Mouse (Mus musculus) kidney, embryonic 14.5 days (tissue): ENCODE data around the gene Ppp1r10. TPM values are rescaled to one million over a fixed set of nuclear protein-coding genes. Genes with fewer than 3 reads are reported as not detected.
A peak's percentile ranks its signal among the peaks of the same experiment; 100 is the strongest.

Experiments used
- ATAC-seq: fragments of 200-750 bp; cut with Nextera tagmentation; 2 replicates; pipeline ENCODE4 v1.8.0; 2017; ENCODE audit warnings: moderate number of reproducible peaks, mild to moderate bottlenecking, moderate TSS enrichment, moderate library complexity; ENCODE audit not compliant: low FRiP score, low TSS enrichment
- H3K27ac ChIP-seq: fragments of 300-500 bp; sonication (generic); 2 replicates; pipeline ENCODE4 v1.5.1; 2014; ENCODE audit warnings: low read depth, mild to moderate bottlenecking, low read length, moderate library complexity, mixed read lengths
- H3K27me3 ChIP-seq: fragments of 300-500 bp; sonication (generic); 2 replicates; pipeline ENCODE4 v1.6.1; 2014; ENCODE audit warnings: mild to moderate bottlenecking, low read length; ENCODE audit not compliant: control insufficient read depth, insufficient read depth
- H3K36me3 ChIP-seq: fragments of 300-500 bp; sonication (generic); 2 replicates; pipeline ENCODE4 v1.6.1; 2014; ENCODE audit warnings: low read length, mixed read lengths; ENCODE audit not compliant: control insufficient read depth, insufficient read depth
- H3K4me1 ChIP-seq: fragments of 300-500 bp; sonication (generic); 2 replicates; pipeline ENCODE4 v1.6.1; 2014; ENCODE audit warnings: low read length, mixed read lengths; ENCODE audit not compliant: control insufficient read depth, insufficient read depth
- H3K4me2 ChIP-seq: fragments of 300-500 bp; sonication (generic); replicated peaks from 2 replicates; pipeline ENCODE4 v1.6.1; 2014; ENCODE audit warnings: low read depth, mild to moderate bottlenecking, low read length
- H3K4me3 ChIP-seq: fragments of 300-500 bp; sonication (generic); 2 replicates; pipeline ENCODE4 v1.5.1; 2014; ENCODE audit warnings: mild to moderate bottlenecking, low read length
- H3K9ac ChIP-seq: fragments of 300-500 bp; sonication (generic); 2 replicates; pipeline ENCODE4 v1.6.1; 2014; ENCODE audit warnings: low read depth, mild to moderate bottlenecking, low read length, moderate library complexity
- H3K9me3 ChIP-seq: fragments of 300-500 bp; sonication (generic); 2 replicates; pipeline ENCODE4 v1.6.1; 2016; ENCODE audit warnings: low read length; ENCODE audit not compliant: control insufficient read depth
- WGBS: fragments of 180-500 bp; shearing (Covaris S2); extraction: QIAGEN DNeasy Blood & Tissue Kit; methylation state at CpG from one replicate; pipeline ENCODE4 v1.1.7; 2014; 5-methylcytosine and 5-hydroxymethylcytosine counted together
- polyA plus RNA-seq: library from polyadenylated mRNA; unstranded; fragments of >200 nt; fragmentation: Nextera tagmentation; extraction: Ambion mirVana; gene quantifications from 2 replicates; pipeline ENCODE4 v1.2.1, GENCODE M21; 2014

The Ppp1r10 gene
- polyA plus RNA-seq: 30.6 and 44.7 TPM in 2 replicates

GRCm38 (mm10) chr17:35916297-35917142 lies at the start of gene Ppp1r10, which contains the start of gene Mrps18b:
TSS of gene Ppp1r10 (plus strand) at chr17:35916434.
TSS of gene Mrps18b (minus strand) at chr17:35916389.
- Histone ChIP-seq H3K4me3 (peak within 1 kb of the TSS; percentile 85), H3K27ac (peak within 1 kb of the TSS; percentile 99), H3K9ac (peak within 1 kb of the TSS; percentile 97), H3K4me2 (peak within 1 kb of the TSS; percentile 98), H3K9me3 (no peaks in the 10 kb centered on the region), H3K4me1 (peaks cover 24% of the 10 kb centered on the region), H3K36me3 (peaks cover 37% of the 10 kb centered on the region), H3K27me3 (no peaks in the 10 kb centered on the region)
- WGBS: under 1% methylated on average over 83 of the region's 83 CpGs
- ATAC-seq: peak; percentile 94

- H3K4me1 ChIP-seq: peaks cover 41% of the 10 kb centered on the region
These were observed 49.0 kb upstream of the Ppp1r10 start for GRCm38 (mm10) chr17:35866911-35867890.

DNA sequence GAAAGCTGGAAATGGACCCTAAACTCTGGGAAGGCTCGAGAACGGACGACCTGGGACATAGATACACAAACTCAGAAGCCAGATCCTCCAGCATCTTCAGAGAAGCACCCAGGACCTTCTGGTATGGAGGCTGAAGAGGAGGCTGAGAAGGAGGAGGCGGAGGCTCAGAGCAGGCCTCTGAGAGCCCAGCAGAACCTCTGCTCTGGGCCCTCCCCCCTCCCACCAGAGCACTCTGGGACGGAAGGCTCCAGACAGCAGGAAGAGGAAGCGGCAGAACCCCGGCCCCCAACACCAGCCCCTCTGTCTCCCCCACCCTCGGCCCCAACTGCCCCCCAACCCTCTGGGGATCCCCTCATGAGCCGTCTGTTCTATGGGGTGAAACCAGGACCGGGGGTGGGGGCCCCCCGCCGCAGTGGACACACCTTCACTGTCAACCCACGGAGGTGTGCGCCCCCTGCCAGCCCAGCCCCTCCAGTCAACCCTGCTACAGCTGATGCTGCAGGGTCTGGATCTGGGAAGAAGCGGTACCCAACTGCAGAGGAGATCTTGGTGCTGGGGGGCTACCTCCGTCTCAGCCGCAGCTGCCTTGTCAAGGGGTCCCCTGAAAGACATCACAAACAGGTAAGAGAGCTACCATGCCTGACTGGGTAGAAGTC lies 47.9 kb upstream of the Ppp1r10 start:
- Histone ChIP-seq H3K4me1 (peaks cover 41% of the 10 kb centered on the region), H3K27me3 (no peaks in the 10 kb centered on the region), H3K4me2 (peak overlapping the region; percentile 58), H3K36me3 (peaks cover 9% of the 10 kb centered on the region; the same call in 1 of the 2 replicates), H3K9ac (peak overlapping the region; percentile 60), H3K4me3 (peak overlapping the region; percentile 54), H3K27ac (peak overlapping the region; percentile 91; the same call in 1 of the 2 replicates), H3K9me3 (no peaks in the 10 kb centered on the region)
- WGBS: 24% methylated on average over 14 of the region's 17 CpGs
- ATAC-seq: no peak

More at GRCm38 (mm10) chr17:35866911-35867890, 49.0 kb upstream of the Ppp1r10 start:
- H3K36me3 ChIP-seq: 0 out of 2 replicates have a peak, but pooled peaks cover 3% of the 10 kb centered on the region
- no peaks in the 10 kb centered on the region for H3K27me3 ChIP-seq
- peak overlapping the region; percentile 60 for H3K9ac ChIP-seq
- no peak for ATAC-seq
- WGBS: 11% methylated on average over 26 of the region's 26 CpGs
- peak overlapping the region; percentile 54 for H3K4me3 ChIP-seq
- peak overlapping the region; percentile 58 for H3K4me2 ChIP-seq
- H3K9me3 ChIP-seq: no peaks in the 10 kb centered on the region
- peak overlapping the region; percentile 91 for H3K27ac ChIP-seq

GRCm38 (mm10) chr17:35868961-35869345 lies 47.3 kb upstream of the Ppp1r10 start:
- H3K4me1 ChIP-seq: peaks cover 41% of the 10 kb centered on the region
- peak overlapping the region; percentile 58 for H3K4me2 ChIP-seq
- H3K27me3 ChIP-seq: no peaks in the 10 kb centered on the region
- WGBS: 5% methylated on average over 7 of the region's 7 CpGs
- H3K9me3 ChIP-seq: no peaks in the 10 kb centered on the region
- H3K4me3 ChIP-seq: peak overlapping the region; percentile 54
- H3K9ac ChIP-seq: peak overlapping the region; percentile 60
- H3K36me3 ChIP-seq: peaks cover 10% of the 10 kb centered on the region; the same call in 1 of the 2 replicates
- no peak for ATAC-seq
- H3K27ac ChIP-seq: peak overlapping the region; percentile 74; the same call in 1 of the 2 replicates

GRCm38 (mm10) chr17:35869346-35870067 lies 46.7 kb upstream of the Ppp1r10 start:
- 1% methylated on average over 7 of the region's 7 CpGs for WGBS
- Histone ChIP-seq H3K27ac (peak overlapping the region; percentile 74), H3K9ac (peak overlapping the region; percentile 60), H3K36me3 (peaks cover 14% of the 10 kb centered on the region; the same call in 1 of the 2 replicates), H3K4me2 (peak overlapping the region; percentile 58), H3K4me3 (peak overlapping the region; percentile 54), H3K27me3 (no peaks in the 10 kb centered on the region), H3K4me1 (peaks cover 39% of the 10 kb centered on the region), H3K9me3 (no peaks in the 10 kb centered on the region)
- ATAC-seq: no peak

DNA sequence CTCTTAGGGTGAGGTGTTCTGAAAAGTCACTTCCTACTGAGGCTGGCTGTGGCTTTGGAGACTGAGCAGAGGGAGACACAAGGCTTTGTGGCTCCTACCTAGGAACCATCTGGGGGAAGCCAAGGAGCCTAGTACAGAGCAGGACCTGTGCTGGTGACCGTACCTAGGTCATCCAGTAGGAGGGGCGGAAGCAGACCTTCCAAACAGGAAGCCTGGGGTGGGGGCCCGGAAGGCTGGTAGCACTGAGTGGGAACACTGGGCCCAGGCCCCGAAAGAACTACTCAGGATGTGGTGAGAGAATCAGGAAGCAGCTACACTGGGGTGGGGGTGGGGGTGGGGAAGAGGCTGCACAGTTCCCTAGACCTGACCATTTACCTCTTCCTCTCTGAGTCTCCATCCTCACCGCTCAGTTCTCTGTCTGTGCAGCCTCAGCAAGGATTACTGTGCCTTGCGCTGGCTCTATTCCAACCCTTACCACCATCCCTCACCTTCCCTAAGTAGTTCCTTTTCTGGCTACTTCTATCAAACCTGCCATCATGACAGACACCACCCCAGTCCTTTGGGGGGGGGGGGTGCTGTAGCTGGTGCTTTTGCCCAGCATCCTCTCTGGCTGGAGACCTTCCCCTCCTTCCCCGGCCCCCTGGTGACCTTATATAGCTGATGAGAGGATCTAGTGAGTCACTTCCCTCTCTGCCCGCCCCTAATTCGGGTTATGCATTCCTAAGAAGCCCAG lies 45.9 kb upstream of the Ppp1r10 start:
- no peak for ATAC-seq
- H3K36me3 ChIP-seq: peaks cover 23% of the 10 kb centered on the region; the same call in 1 of the 2 replicates
- H3K9me3 ChIP-seq: no peaks in the 10 kb centered on the region
- H3K4me2 ChIP-seq: peak overlapping the region; percentile 58
- peak overlapping the region; percentile 54 for H3K4me3 ChIP-seq
- peaks cover 33% of the 10 kb centered on the region for H3K4me1 ChIP-seq
- peak overlapping the region; percentile 74; the same call in 1 of the 2 replicates for H3K27ac ChIP-seq
- no peaks in the 10 kb centered on the region for H3K27me3 ChIP-seq
- 57% methylated on average over 9 of the region's 9 CpGs for WGBS
- H3K9ac ChIP-seq: 0 out of 2 replicates have a peak overlapping the region, but pooled peaks have one; percentile 8

GRCm38 (mm10) chr17:35870884-35871696 lies 45.1 kb upstream of the Ppp1r10 start:
- 78% methylated on average over 8 of the region's 8 CpGs for WGBS
- Histone ChIP-seq H3K36me3 (peaks cover 27% of the 10 kb centered on the region), H3K9ac (0 out of 2 replicates have a peak overlapping the region, but pooled peaks have one; percentile 8), H3K4me2 (peak overlapping the region; percentile 58; the same call in 1 of the 2 replicates), H3K9me3 (no peaks in the 10 kb centered on the region), H3K4me3 (peak overlapping the region; percentile 54; the same call in 1 of the 2 replicates), H3K27ac (peak overlapping the region; percentile 74; the same call in 1 of the 2 replicates), H3K4me1 (peaks cover 33% of the 10 kb centered on the region), H3K27me3 (no peaks in the 10 kb centered on the region)
- no peak for ATAC-seq
